Mouse (Mus musculus) heart, embryonic 11.5 days (tissue): ENCODE measurements at regions not wholly inside any gene's neighbourhood (a gene's known extent, or its start where the extent isn't known, plus 50 kb on each side); places are given as distances from the start of the nearest gene placed in this dataset.

Experiments
- ATAC-seq: fragments of 200-750 bp; cut with Nextera tagmentation; replicated peaks from 2 replicates; pipeline ENCODE4 v1.8.0; 2017; ENCODE audit warnings: moderate library complexity; ENCODE audit not compliant: insufficient number of reproducible peaks, low FRiP score, low TSS enrichment
- H3K27ac ChIP-seq: fragments of 300-500 bp; sonication (generic); 2 replicates; pipeline ENCODE4 v1.5.1; 2014; ENCODE audit warnings: mild to moderate bottlenecking, low read depth, low read length
- H3K27me3 ChIP-seq: fragments of 300-500 bp; sonication (generic); 2 replicates; pipeline ENCODE4 v1.6.1; 2014; ENCODE audit warnings: mild to moderate bottlenecking, low read length, mixed read lengths; ENCODE audit not compliant: control insufficient read depth, insufficient read depth
- H3K36me3 ChIP-seq: fragments of 300-500 bp; sonication (generic); 2 replicates; pipeline ENCODE4 v1.6.1; 2014; ENCODE audit warnings: mild to moderate bottlenecking, low read length, moderate library complexity, mixed read lengths; ENCODE audit not compliant: control insufficient read depth, insufficient read depth
- H3K4me1 ChIP-seq: fragments of 300-500 bp; sonication (generic); 2 replicates; pipeline ENCODE4 v1.6.1; 2014; ENCODE audit warnings: low read length; ENCODE audit not compliant: control insufficient read depth, insufficient read depth
- H3K4me2 ChIP-seq: fragments of 300-500 bp; sonication (generic); 2 replicates; pipeline ENCODE4 v1.6.1; 2014; ENCODE audit warnings: mild to moderate bottlenecking, moderate library complexity
- H3K4me3 ChIP-seq: fragments of 300-500 bp; sonication (generic); 2 replicates; pipeline ENCODE4 v1.5.1; 2014; ENCODE audit warnings: low read depth, low read length
- H3K9ac ChIP-seq: fragments of 300-500 bp; sonication (generic); 2 replicates; pipeline ENCODE4 v1.6.1; 2014; ENCODE audit warnings: mild to moderate bottlenecking, low read depth, low read length, moderate library complexity
- H3K9me3 ChIP-seq: fragments of 300-500 bp; sonication (generic); replicated peaks from 2 replicates; pipeline ENCODE4 v1.6.1; 2016; ENCODE audit warnings: low read length; ENCODE audit not compliant: control insufficient read depth
- WGBS: fragments of 180-500 bp; shearing (Covaris S2); extraction: QIAGEN DNeasy Blood & Tissue Kit; methylation state at CpG from one replicate; pipeline ENCODE4 v1.1.7; 2014; ENCODE audit not compliant: insufficient replicate concordance; 5-methylcytosine and 5-hydroxymethylcytosine counted together

DNA sequence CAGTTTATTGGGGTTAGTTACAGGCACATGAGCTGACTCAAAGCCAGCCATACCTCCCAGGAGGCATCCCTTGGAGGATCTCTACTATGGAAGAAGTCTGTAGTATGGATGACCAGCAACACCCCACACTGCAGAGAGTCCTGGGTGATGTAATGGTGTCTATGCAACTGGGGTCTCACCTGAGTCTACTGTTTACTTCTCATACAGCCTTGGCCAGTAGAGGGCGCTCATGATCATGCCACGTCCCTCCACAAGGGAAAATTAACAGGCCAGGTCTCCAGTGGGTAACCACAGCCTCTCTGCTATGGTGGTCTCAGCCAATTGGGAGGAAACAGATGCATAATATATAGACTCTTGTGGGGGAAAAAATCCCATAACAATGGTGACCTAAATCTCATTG lies 111.7 kb downstream of the Cdh26 start:
- ATAC-seq: no peak
- Histone ChIP-seq H3K4me1 (no peaks in the 10 kb centered on the region), H3K9me3 (no peaks in the 10 kb centered on the region), H3K4me3 (no peak overlapping the region), H3K9ac (no peak overlapping the region), H3K27ac (no peak overlapping the region), H3K4me2 (no peak overlapping the region), H3K36me3 (no peaks in the 10 kb centered on the region), H3K27me3 (0 out of 2 replicates have a peak, but pooled peaks cover 2% of the 10 kb centered on the region)
- 19% methylated on average over 2 of the region's 2 CpGs for WGBS

DNA sequence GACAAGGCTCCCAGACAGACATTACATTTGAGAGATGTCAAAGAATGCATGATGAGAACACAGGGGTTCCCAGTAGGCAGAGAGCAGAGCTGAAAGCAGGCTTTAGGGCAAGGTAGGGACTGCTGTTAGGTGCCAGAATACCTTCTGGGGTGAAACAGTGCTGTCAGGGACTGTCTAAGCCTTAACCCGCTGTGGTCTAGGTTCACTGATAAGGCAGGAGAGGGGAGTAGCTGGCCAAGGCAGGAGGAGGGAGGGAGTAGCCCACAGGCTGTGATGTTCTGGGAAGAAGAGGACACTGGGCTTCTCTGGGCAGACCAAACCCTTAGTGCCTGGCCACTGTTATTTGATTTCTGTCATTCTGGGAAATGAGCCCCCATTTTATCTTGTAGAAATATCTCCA lies 114.1 kb downstream of the Cdh26 start:
- no peak overlapping the region for H3K4me2 ChIP-seq
- H3K27ac ChIP-seq: no peak overlapping the region
- no peak overlapping the region for H3K4me3 ChIP-seq
- H3K27me3 ChIP-seq: 0 out of 2 replicates have a peak, but pooled peaks cover 2% of the 10 kb centered on the region
- WGBS: 21% methylated on average over 1 of the region's 1 CpGs
- no peak overlapping the region for H3K9ac ChIP-seq
- ATAC-seq: no peak
- H3K36me3 ChIP-seq: no peaks in the 10 kb centered on the region
- no peaks in the 10 kb centered on the region for H3K4me1 ChIP-seq
- no peaks in the 10 kb centered on the region for H3K9me3 ChIP-seq

DNA sequence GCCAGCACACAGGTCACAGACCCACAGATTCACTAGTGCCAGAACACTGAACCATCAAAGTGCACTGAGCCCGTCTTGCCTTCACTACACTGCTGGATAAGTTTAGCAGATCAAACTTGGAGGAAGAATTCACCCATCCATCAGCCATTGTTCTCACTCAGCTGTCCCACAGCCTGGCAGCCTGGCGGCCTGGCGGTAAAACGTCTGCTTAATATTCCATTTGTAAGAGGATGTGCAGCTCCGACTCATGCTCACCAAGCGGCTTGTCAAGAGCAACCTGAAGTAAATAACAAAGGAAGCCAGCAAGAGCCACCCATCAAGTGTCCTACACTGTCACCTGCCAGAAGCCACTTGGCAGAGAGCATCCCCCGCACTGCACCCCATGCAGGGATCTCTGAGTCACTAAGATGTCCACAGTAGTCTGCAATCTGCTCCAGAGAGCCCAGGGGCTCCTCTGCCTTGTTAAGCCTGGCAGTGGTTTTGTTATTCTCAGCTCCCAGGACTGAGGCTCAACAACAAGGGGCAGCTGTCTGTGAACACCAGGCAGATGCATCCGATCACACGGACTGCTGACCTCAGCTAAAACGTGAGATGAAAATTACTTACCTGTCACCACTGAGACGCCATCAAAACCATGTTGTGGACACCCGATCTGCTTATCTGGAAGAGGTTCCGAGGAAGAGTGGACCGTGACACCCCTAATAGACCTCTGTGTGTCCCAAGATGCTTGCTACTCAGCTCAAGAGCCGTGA lies 115.4 kb downstream of the Cdh26 start:
- Histone ChIP-seq H3K9ac (no peak overlapping the region), H3K36me3 (no peaks in the 10 kb centered on the region), H3K4me1 (no peaks in the 10 kb centered on the region), H3K27me3 (0 out of 2 replicates have a peak, but pooled peaks cover 2% of the 10 kb centered on the region), H3K27ac (no peak overlapping the region), H3K9me3 (no peaks in the 10 kb centered on the region), H3K4me3 (no peak overlapping the region), H3K4me2 (no peak overlapping the region)
- 75% methylated on average over 15 of the region's 15 CpGs for WGBS
- no peak for ATAC-seq

DNA sequence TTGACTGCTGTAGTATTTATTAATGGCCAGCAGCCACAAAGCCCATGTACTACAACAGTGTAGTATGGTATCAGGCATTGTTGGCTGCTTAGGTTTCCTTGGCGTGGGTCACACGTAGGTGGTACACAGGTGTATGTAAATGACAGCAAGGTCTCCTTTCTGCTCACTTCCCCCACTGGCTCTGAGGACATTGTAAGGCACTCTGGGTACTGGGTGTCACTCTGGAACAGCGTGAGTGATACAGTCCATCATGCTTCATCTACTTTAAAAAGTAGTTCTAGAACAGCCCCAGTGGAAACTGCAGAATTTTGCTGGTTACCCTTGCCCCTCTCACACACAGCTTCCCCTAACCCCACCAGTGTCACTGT lies 116.0 kb downstream of the Cdh26 start:
- no peaks in the 10 kb centered on the region for H3K36me3 ChIP-seq
- no peak overlapping the region for H3K4me2 ChIP-seq
- no peak overlapping the region for H3K4me3 ChIP-seq
- no peaks in the 10 kb centered on the region for H3K4me1 ChIP-seq
- no peak overlapping the region for H3K9ac ChIP-seq
- no peak overlapping the region for H3K27ac ChIP-seq
- ATAC-seq: no peak
- H3K9me3 ChIP-seq: no peaks in the 10 kb centered on the region
- WGBS: 76% methylated on average over 3 of the region's 3 CpGs
- H3K27me3 ChIP-seq: 0 out of 2 replicates have a peak, but pooled peaks cover 2% of the 10 kb centered on the region

DNA sequence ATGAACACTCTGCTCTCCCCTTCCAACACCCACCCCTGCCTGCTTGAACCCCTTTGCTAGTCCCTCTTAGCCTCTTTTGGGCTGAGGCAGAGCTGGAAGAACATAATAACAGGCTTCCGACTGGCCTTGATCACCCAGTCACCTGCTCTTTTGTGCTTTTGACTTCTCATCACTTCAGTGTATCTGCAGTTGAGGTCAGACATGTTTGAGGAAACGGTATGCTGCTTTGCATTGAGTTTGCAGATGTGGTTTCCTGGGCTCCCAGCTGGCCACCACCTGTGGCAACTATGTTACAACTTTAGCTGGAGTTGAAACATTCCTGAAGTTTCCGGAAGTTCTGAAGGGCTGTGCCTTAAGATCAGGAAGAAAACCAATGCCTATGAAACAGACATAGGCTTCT lies 116.6 kb downstream of the Cdh26 start:
- no peak overlapping the region for H3K4me2 ChIP-seq
- no peaks in the 10 kb centered on the region for H3K36me3 ChIP-seq
- H3K27ac ChIP-seq: no peak overlapping the region
- H3K4me1 ChIP-seq: no peaks in the 10 kb centered on the region
- H3K4me3 ChIP-seq: no peak overlapping the region
- ATAC-seq: no peak
- H3K9me3 ChIP-seq: no peaks in the 10 kb centered on the region
- H3K9ac ChIP-seq: no peak overlapping the region
- WGBS: 79% methylated on average over 3 of the region's 3 CpGs
- H3K27me3 ChIP-seq: 0 out of 2 replicates have a peak, but pooled peaks cover 2% of the 10 kb centered on the region

DNA sequence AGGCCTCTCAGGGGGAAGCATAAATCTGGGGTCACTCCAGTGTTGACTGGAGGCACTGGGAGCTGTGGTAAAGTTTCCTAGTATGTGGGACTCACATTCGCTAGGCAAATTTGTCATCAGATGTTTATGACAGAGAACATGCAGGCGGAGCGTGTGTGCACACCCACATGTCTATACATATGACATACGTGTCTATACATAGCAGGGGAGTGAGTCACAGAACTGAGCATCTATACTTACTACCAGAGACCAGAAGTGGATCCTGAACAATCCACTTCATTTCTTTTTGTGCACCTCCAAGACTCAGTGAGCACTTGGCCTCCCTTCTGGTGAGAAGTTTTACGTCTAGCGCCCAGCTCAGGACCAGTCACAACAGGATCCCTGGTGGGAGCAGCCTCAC lies 118.6 kb downstream of the Cdh26 start:
- H3K4me2 ChIP-seq: no peak overlapping the region
- no peak overlapping the region for H3K4me3 ChIP-seq
- no peaks in the 10 kb centered on the region for H3K4me1 ChIP-seq
- no peak overlapping the region for H3K27ac ChIP-seq
- no peak overlapping the region for H3K9ac ChIP-seq
- no peaks in the 10 kb centered on the region for H3K27me3 ChIP-seq
- no peaks in the 10 kb centered on the region for H3K9me3 ChIP-seq
- ATAC-seq: no peak
- 85% methylated on average over 6 of the region's 6 CpGs for WGBS
- no peaks in the 10 kb centered on the region for H3K36me3 ChIP-seq

DNA sequence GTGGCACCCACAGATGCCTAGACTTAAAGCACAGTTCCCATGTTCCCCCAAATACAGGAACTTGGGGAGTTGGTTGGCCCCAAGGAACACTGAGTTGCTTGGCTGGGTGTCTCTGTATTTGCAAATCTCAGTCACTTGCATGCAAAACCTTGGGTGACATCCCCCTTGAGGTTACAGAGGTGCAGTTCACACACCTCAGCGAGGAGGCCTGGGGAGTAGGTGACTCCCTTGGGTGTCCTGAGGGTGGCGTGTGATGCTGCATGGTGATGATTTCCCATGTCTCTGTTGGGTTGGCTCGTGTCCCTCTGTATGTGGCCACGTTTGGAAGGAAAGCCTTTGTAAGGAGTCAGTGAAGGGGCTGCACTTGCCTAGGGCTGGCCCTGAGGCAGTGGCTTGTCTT lies 123.4 kb downstream of the Cdh26 start:
- Histone ChIP-seq H3K36me3 (no peaks in the 10 kb centered on the region), H3K4me3 (no peak overlapping the region), H3K27me3 (no peaks in the 10 kb centered on the region), H3K4me1 (peaks cover 6% of the 10 kb centered on the region), H3K9me3 (no peaks in the 10 kb centered on the region), H3K9ac (no peak overlapping the region), H3K4me2 (no peak overlapping the region), H3K27ac (no peak overlapping the region)
- 86% methylated on average over 4 of the region's 4 CpGs for WGBS
- no peak for ATAC-seq

DNA sequence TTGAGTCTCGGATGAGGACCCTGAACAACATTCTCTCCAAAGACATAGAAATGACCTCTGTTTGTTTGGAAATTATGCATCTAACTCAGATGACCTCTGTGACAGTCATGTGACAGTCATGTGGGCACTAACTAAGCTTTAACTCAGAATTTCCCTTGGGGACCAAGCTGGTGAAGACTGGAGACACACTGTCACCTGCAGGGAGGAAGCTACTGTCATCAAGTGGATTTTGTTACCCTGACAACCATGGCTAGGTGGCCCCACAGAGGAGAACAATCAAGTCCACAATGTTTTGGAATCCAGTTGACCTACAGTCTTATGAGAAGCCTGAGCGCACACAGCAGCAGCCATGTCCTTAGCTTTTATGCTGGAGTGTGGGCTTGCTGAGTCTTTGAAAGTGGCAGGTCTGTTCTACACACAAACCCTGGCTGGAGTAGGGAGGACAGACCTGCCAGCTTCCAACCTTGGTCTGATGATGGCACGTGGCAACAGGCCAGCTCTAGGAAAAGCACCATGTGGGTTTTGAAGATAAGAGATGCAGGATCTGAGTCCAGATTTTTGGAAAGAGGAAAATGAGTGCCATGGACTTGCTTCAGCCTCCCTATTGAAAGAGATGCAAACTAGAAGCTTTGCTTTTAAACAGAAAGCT lies 125.5 kb downstream of the Cdh26 start:
- ATAC-seq: no peak
- H3K27me3 ChIP-seq: no peaks in the 10 kb centered on the region
- no peaks in the 10 kb centered on the region for H3K36me3 ChIP-seq
- H3K9ac ChIP-seq: no peak overlapping the region
- WGBS: 69% methylated on average over 3 of the region's 3 CpGs
- H3K4me1 ChIP-seq: peaks cover 6% of the 10 kb centered on the region
- no peak overlapping the region for H3K4me3 ChIP-seq
- H3K27ac ChIP-seq: no peak overlapping the region
- H3K4me2 ChIP-seq: no peak overlapping the region
- H3K9me3 ChIP-seq: no peaks in the 10 kb centered on the region

DNA sequence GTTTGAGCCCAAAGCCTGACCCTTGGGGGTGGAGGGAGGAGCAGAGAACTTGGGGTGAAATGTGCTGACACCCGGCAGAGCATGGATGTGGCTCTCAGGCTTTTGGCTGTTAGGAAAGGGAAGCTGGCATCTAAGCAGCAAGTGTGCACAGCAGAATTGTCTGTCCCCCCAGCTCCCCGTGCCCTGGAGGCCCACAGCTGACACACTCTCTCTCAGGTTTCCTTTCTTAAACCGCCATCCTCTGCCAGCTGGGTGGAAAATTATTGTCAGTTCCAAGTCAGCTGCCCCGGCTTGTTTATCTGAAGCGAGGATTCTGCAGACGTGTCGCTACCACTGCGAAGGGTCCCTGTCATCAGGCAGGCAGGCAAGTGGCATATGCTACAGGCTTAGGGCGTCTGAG lies 127.6 kb downstream of the Cdh26 start:
- H3K27me3 ChIP-seq: no peaks in the 10 kb centered on the region
- no peak overlapping the region for H3K27ac ChIP-seq
- H3K4me3 ChIP-seq: no peak overlapping the region
- H3K9me3 ChIP-seq: no peaks in the 10 kb centered on the region
- peak overlapping the region; percentile 20; the same call in 1 of the 2 replicates for H3K4me2 ChIP-seq
- peaks cover 6% of the 10 kb centered on the region for H3K4me1 ChIP-seq
- WGBS: 37% methylated on average over 9 of the region's 9 CpGs
- H3K36me3 ChIP-seq: no peaks in the 10 kb centered on the region
- no peak for ATAC-seq
- H3K9ac ChIP-seq: no peak overlapping the region
